Mouse (Mus musculus) gastrocnemius, adult 2 months (tissue): ENCODE results near the gene Epha6. TPM values are rescaled to one million over a fixed set of nuclear protein-coding genes. Genes with fewer than 3 reads are reported as not detected.

Experiments used
- DNase-seq: peaks from one replicate; pipeline ENCODE4 v3.0.0; 2022
- H3K27ac ChIP-seq: fragments of 200-600 bp; 2 replicates; pipeline ENCODE4 v1.8.1; 2022; ENCODE audit warnings: mild to moderate bottlenecking
- H3K4me3 ChIP-seq: fragments of 200-600 bp; 2 replicates; pipeline ENCODE4 v1.8.1; 2022; ENCODE audit warnings: mild to moderate bottlenecking, moderate library complexity
- CTCF ChIP-seq: fragments of 200-600 bp; IDR thresholded peaks from 2 replicates; pipeline ENCODE4 v1.8.1; 2022; ENCODE audit warnings: antibody characterized with exemption, mild to moderate bottlenecking, moderate library complexity
- intact Hi-C: fragments of 180-260 bp; cut with DNase I; formaldehyde crosslinking; loops from one replicate; pipeline ENCODE4 v1.15.1; 2025
- total RNA-seq, 2 experiments: library from RNA; stranded (reverse); gene quantifications; 2 replicates each; pipeline ENCODE4 v1.2.3; 2021

Epha6 gene
- total RNA-seq, 2 experiments from 2014 or later: not detected

- Histone ChIP-seq H3K4me3 (no peak overlapping the region), H3K27ac (no peak overlapping the region)
- TF ChIP-seq CTCF: no peak
- intact Hi-C loops: no loop called here
- DNase-seq: no peak
These were observed 365.8 kb downstream of the Epha6 start for GRCm38 (mm10) chr16:60239356-60240190.

GRCm38 (mm10) chr16:60233985-60234766 is 371.2 kb downstream of the Epha6 start:
- TF ChIP-seq CTCF: no peak

GRCm38 (mm10) chr16:60232982-60233381 is 372.3 kb downstream of the Epha6 start:
- H3K27ac ChIP-seq: no peak overlapping the region
- no peak overlapping the region for H3K4me3 ChIP-seq
- no peak for DNase-seq
- intact Hi-C loops: no loop called here
- no peak for TF ChIP-seq CTCF

More at GRCm38 (mm10) chr16:60233985-60234766, 371.2 kb downstream of the Epha6 start:
- intact Hi-C loops: no loop called here
- Histone ChIP-seq H3K4me3 (no peak overlapping the region), H3K27ac (no peak overlapping the region)
- DNase-seq: no peak

GRCm38 (mm10) chr16:60209151-60209550 is 396.2 kb downstream of the Epha6 start:
- H3K4me3 ChIP-seq: no peak overlapping the region
- intact Hi-C loops: no loop called here
- TF ChIP-seq CTCF: no peak
- no peak for DNase-seq
- H3K27ac ChIP-seq: no peak overlapping the region

- no peak for DNase-seq
- intact Hi-C loops: no loop called here
- no peak overlapping the region for H3K27ac ChIP-seq
- TF ChIP-seq CTCF: no peak
- H3K4me3 ChIP-seq: no peak overlapping the region
These were observed 429.8 kb downstream of the Epha6 start for GRCm38 (mm10) chr16:60175580-60175979.

- no peak overlapping the region for H3K27ac ChIP-seq
- intact Hi-C loops: no loop called here
- no peak for TF ChIP-seq CTCF
- DNase-seq: no peak
- H3K4me3 ChIP-seq: no peak overlapping the region
These were observed 452.9 kb downstream of the Epha6 start for GRCm38 (mm10) chr16:60152439-60152838.

- H3K4me3 ChIP-seq: no peak overlapping the region
- intact Hi-C loops: no loop called here
- TF ChIP-seq CTCF: no peak
- no peak for DNase-seq
- no peak overlapping the region for H3K27ac ChIP-seq
These were observed 461.0 kb downstream of the Epha6 start for GRCm38 (mm10) chr16:60144370-60144769.

- intact Hi-C loops: no loop called here
- no peak overlapping the region for H3K27ac ChIP-seq
- TF ChIP-seq CTCF: no peak
- DNase-seq: no peak
- H3K4me3 ChIP-seq: no peak overlapping the region
These were observed 483.9 kb downstream of the Epha6 start for GRCm38 (mm10) chr16:60121435-60121834.

GRCm38 (mm10) chr16:60102210-60102609 is 503.1 kb downstream of the Epha6 start:
- DNase-seq: no peak
- TF ChIP-seq CTCF: no peak
- no peak overlapping the region for H3K27ac ChIP-seq
- H3K4me3 ChIP-seq: no peak overlapping the region
- intact Hi-C loops: no loop called here

- intact Hi-C loops: no loop called here
- H3K27ac ChIP-seq: no peak overlapping the region
- no peak overlapping the region for H3K4me3 ChIP-seq
- DNase-seq: no peak
- TF ChIP-seq CTCF: no peak
These were observed 510.0 kb downstream of the Epha6 start for GRCm38 (mm10) chr16:60095333-60095732.

- H3K27ac ChIP-seq: no peak overlapping the region
- DNase-seq: no peak
- no peak overlapping the region for H3K4me3 ChIP-seq
- intact Hi-C loops: no loop called here
- TF ChIP-seq CTCF: no peak
These were observed 518.4 kb downstream of the Epha6 start for GRCm38 (mm10) chr16:60086976-60087375.

- no peak for TF ChIP-seq CTCF
- intact Hi-C loops: no loop called here
- no peak overlapping the region for H3K27ac ChIP-seq
- no peak overlapping the region for H3K4me3 ChIP-seq
- no peak for DNase-seq
These were observed 534.7 kb downstream of the Epha6 start for GRCm38 (mm10) chr16:60070457-60071112.

- intact Hi-C loops: no loop called here
- no peak overlapping the region for H3K4me3 ChIP-seq
- no peak for DNase-seq
- H3K27ac ChIP-seq: no peak overlapping the region
- no peak for TF ChIP-seq CTCF
These were observed 561.5 kb downstream of the Epha6 start for GRCm38 (mm10) chr16:60043809-60044208.
